Mouse (Mus musculus): ENCODE data around the gene Ncdn. TPM values are rescaled to one million over a fixed set of nuclear protein-coding genes. Genes with fewer than 3 reads are reported as not detected.
A peak's percentile ranks its signal among the peaks of the same experiment; 100 is the strongest.

Ncdn gene
- polyA plus RNA-seq (2015; fragmentation: Nextera tagmentation; extraction: Ambion mirVana), result 13.4 and 14.5 TPM in 2 replicates

DNA sequence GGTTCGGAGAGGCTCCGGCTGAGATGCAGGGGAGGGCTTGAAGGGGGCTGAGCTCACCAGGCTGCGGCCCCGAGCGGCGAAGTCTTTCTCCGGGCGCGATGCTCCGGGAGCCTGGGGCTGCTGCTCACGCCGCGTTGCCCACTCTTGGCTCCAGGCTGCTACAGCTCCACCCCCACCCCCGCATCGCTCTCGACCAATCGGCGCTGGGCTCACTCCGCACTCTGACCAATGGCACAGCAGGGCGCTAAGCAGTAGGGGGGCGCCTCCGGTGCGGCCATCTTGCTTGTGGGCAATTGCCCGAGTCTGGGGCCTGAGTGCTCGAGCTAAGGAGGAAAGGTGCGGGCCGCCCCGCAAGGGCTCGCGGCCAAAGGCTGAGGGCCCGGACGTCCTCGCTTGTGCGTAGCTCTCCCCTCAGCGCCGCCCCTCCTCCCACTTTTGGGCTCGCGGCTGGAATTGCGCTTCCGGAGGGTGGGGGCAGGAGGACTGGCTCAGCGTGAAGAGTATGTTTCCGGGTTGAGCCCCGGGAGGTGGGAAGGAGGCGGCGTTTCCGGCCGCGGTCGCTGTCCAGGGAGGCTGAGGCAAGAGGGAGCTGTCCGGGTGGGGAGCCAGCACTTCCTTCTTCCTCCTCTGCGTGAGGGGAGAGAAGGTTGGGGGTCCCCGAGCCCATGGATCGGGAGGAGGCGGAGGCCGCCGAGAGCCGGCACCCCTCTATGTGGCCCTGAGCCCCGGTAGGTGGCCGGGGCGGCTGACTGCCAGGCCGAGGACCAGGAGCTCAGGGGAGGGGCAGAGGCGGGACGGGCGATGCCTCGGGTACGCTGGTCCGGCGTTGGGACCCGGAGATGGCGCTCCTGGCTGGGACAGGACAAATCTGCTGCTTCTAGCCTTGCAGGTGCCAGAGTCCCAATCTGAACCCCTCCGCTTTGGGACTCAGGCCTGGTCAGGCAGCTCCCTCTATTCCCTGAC is at the start of gene Ncdn, which contains the start of gene AU040320:
Gene Ncdn (minus strand): TSS at position 171 of the 963 bp plus-strand sequence.
Gene AU040320 (plus strand): TSS at position 277 of the 963 bp plus-strand sequence.
- DNase-seq (ENCODE audit: low spot score) (peak; percentile 98), ATAC-seq (ENCODE audit: low FRiP score, low TSS enrichment) (peak; percentile 98)

DNA sequence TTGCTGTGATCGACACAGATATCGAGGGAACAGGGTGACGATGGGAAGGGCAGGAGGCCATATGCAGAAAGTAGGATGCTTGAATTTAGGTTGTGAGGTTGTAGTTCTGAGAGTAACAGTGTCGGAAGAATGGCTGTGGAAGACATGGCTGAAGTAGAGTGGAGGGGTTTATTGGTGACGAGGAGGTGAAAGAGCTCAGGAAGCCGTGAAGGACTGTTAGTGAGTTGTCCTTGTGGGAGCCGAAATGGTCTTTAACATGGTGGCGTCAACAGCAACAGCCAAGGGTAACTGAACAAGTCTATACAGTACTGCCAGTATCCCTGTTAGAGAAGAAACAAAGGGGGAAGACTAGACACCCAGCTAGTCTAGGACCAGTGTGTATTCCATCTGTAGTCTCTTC is 48.9 kb upstream of the Ncdn start:
- Histone ChIP-seq H3K4me3 (ENCODE audit: low read depth, low read length) (no peak overlapping the region), H3K4me2 (replicated peaks; ENCODE audit: low read depth) (no peak overlapping the region), H3K9ac (ENCODE audit: low read length) (no peak overlapping the region), H3K27me3 (ENCODE audit: control insufficient read depth, insufficient read depth, low read length) (no peaks in the 10 kb centered on the region), H3K9me3 (ENCODE audit: control insufficient read depth, low read length) (no peaks in the 10 kb centered on the region), H3K27ac (replicated peaks) (no peak overlapping the region), H3K36me3 (ENCODE audit: control insufficient read depth, insufficient read depth, low read length) (no peaks in the 10 kb centered on the region), H3K4me1 (replicated peaks; ENCODE audit: control insufficient read depth, insufficient read depth) (no peaks in the 10 kb centered on the region)
- no peak for TF ChIP-seq EP300 (optimal IDR thresholded peaks at IDR 0.05)
- TF ChIP-seq CTCF (IDR thresholded peaks at IDR 0.05; ENCODE audit: low read depth), result no peak
- DNase-seq (ENCODE audit: low spot score) (no peak), ATAC-seq (ENCODE audit: low FRiP score, low TSS enrichment) (no peak)
- WGBS, result 93% methylated on average over 8 of the region's 8 CpGs

More for the DNA sequence above, at the start of gene Ncdn, which contains the start of gene AU040320:
- H3K27ac ChIP-seq (replicated peaks), result peak within 1 kb of the TSS; percentile 94
- H3K27me3 ChIP-seq (ENCODE audit: control insufficient read depth, insufficient read depth, low read length), result no peaks in the 10 kb centered on the region
- peak; percentile 94 for TF ChIP-seq EP300 (optimal IDR thresholded peaks at IDR 0.05)
- peak; percentile 2; the same call in 1 of the 2 replicates for TF ChIP-seq CTCF (IDR thresholded peaks at IDR 0.05; ENCODE audit: low read depth)
- H3K4me1 ChIP-seq (replicated peaks; ENCODE audit: control insufficient read depth, insufficient read depth), result peaks cover 7% of the 10 kb centered on the region; the same call in 1 of the 2 replicates
- peaks cover 7% of the 10 kb centered on the region; the same call in 1 of the 2 replicates for H3K36me3 ChIP-seq (ENCODE audit: control insufficient read depth, insufficient read depth, low read length)
- peak within 1 kb of the TSS; percentile 91 for H3K4me2 ChIP-seq (replicated peaks; ENCODE audit: low read depth)
- peak within 1 kb of the TSS; percentile 89 for H3K4me3 ChIP-seq (ENCODE audit: low read depth, low read length)
- peak within 1 kb of the TSS; percentile 80 for H3K9ac ChIP-seq (ENCODE audit: low read length)
- no peaks in the 10 kb centered on the region for H3K9me3 ChIP-seq (ENCODE audit: control insufficient read depth, low read length)
- under 1% methylated on average over 67 of the region's 71 CpGs for WGBS

GRCm38 (mm10) chr4:126792341-126793102 is 39.3 kb upstream of the Ncdn start:
- ATAC-seq (ENCODE audit: low FRiP score, low TSS enrichment), result no peak
- no peak for TF ChIP-seq CTCF (IDR thresholded peaks at IDR 0.05; ENCODE audit: low read depth)
- no peak for TF ChIP-seq EP300 (optimal IDR thresholded peaks at IDR 0.05)
- WGBS, result 82% methylated on average over 7 of the region's 7 CpGs

GRCm38 (mm10) chr4:126782996-126783395 is 29.8 kb upstream of the Ncdn start:
- no peaks in the 10 kb centered on the region for H3K36me3 ChIP-seq (ENCODE audit: control insufficient read depth, insufficient read depth, low read length)
- ATAC-seq (ENCODE audit: low FRiP score, low TSS enrichment) (no peak), DNase-seq (ENCODE audit: low spot score) (no peak)
- no peak overlapping the region for H3K4me3 ChIP-seq (ENCODE audit: low read depth, low read length)
- no peaks in the 10 kb centered on the region for H3K9me3 ChIP-seq (ENCODE audit: control insufficient read depth, low read length)
- 56% methylated on average over 8 of the region's 8 CpGs for WGBS
- no peak overlapping the region for H3K9ac ChIP-seq (ENCODE audit: low read length)
- no peaks in the 10 kb centered on the region for H3K4me1 ChIP-seq (replicated peaks; ENCODE audit: control insufficient read depth, insufficient read depth)
- no peaks in the 10 kb centered on the region for H3K27me3 ChIP-seq (ENCODE audit: control insufficient read depth, insufficient read depth, low read length)
- no peak overlapping the region for H3K4me2 ChIP-seq (replicated peaks; ENCODE audit: low read depth)
- H3K27ac ChIP-seq (replicated peaks), result no peak overlapping the region
- TF ChIP-seq EP300 (optimal IDR thresholded peaks at IDR 0.05), result no peak
- TF ChIP-seq CTCF (IDR thresholded peaks at IDR 0.05; ENCODE audit: low read depth), result no peak

More at GRCm38 (mm10) chr4:126792341-126793102, 39.3 kb upstream of the Ncdn start:
- no peak overlapping the region for H3K27ac ChIP-seq (replicated peaks)
- no peaks in the 10 kb centered on the region for H3K4me1 ChIP-seq (replicated peaks; ENCODE audit: control insufficient read depth, insufficient read depth)
- no peak overlapping the region for H3K4me2 ChIP-seq (replicated peaks; ENCODE audit: low read depth)
- H3K27me3 ChIP-seq (ENCODE audit: control insufficient read depth, insufficient read depth, low read length), result no peaks in the 10 kb centered on the region
- DNase-seq (ENCODE audit: low spot score), result no peak
- H3K36me3 ChIP-seq (ENCODE audit: control insufficient read depth, insufficient read depth, low read length), result peaks cover 11% of the 10 kb centered on the region
- no peak overlapping the region for H3K9ac ChIP-seq (ENCODE audit: low read length)
- no peak overlapping the region for H3K4me3 ChIP-seq (ENCODE audit: low read depth, low read length)
- H3K9me3 ChIP-seq (ENCODE audit: control insufficient read depth, low read length), result no peaks in the 10 kb centered on the region

- Histone ChIP-seq H3K27ac (replicated peaks) (no peak overlapping the region), H3K9ac (ENCODE audit: low read length) (no peak overlapping the region), H3K36me3 (ENCODE audit: control insufficient read depth, insufficient read depth, low read length) (no peaks in the 10 kb centered on the region), H3K4me1 (replicated peaks; ENCODE audit: control insufficient read depth, insufficient read depth) (no peaks in the 10 kb centered on the region), H3K27me3 (ENCODE audit: control insufficient read depth, insufficient read depth, low read length) (no peaks in the 10 kb centered on the region), H3K4me3 (ENCODE audit: low read depth, low read length) (no peak overlapping the region), H3K9me3 (ENCODE audit: control insufficient read depth, low read length) (no peaks in the 10 kb centered on the region), H3K4me2 (replicated peaks; ENCODE audit: low read depth) (no peak overlapping the region)
- DNase-seq (ENCODE audit: low spot score) (no peak), ATAC-seq (ENCODE audit: low FRiP score, low TSS enrichment) (no peak)
- WGBS, result 86% methylated on average over 8 of the region's 8 CpGs
- TF ChIP-seq EP300 (optimal IDR thresholded peaks at IDR 0.05), result no peak
- TF ChIP-seq CTCF (IDR thresholded peaks at IDR 0.05; ENCODE audit: low read depth), result no peak
Measured at GRCm38 (mm10) chr4:126782512-126782911, 29.3 kb upstream of the Ncdn start.

All from stomach, postnatal 0 days (tissue).